8 mouse cellular contexts compared by ENCODE assay signal in the genomic region with DNA sequence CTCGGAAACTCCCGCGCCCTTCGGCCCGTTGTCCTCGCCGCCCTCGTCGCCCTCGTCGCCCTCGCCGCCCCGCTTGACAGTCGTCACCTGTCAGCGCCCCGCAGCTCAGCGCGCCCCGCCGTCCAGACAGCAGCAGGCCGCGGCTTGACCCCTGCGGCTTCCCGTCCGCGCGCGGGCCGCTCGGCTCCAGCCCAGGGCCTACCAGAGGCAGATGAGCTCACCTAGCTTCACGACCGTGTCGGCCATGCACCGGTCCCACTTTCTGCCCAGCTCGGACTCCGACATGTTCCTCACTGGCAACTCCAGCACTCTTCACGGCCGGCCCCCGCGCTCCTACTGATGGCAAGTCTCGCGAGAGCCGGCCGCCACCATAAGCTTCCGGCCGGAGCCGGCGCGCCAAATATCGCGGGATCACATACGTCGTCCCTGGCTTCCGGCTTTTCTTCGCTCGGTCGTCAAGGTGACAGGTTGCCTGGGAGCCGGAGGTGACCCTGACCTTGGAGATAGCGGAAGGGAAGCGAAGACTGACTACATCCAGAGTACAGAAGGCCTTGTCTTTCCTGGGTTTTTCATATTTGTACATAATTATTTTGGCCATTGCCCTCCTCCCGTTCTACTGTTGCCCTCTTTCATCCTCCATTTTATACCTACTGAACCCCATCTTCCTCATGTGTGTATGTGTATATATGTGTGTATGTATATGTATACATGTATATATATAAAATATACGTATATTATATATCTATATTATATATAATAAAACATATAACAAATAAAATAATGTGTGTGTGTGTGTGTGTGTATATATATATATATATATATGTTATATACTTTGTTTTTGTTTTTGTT. TPM values are rescaled to one million over a fixed set of nuclear protein-coding genes. Genes with fewer than 3 reads are reported as not detected.
DNase-seq lines count a peak whose midpoint lies in the region; ATAC-seq and TF ChIP-seq lines count a peak whose summit lies in the region.

Minos1 (minus strand) TSS at position 413 of the 849 bp plus-strand sequence.

- H3K4me3 ChIP-seq in gastrocnemius, adult 2 months, result peak within 1 kb of the TSS; percentile 99
- H3K4me3 ChIP-seq in hindbrain, postnatal 0 days (ENCODE audit: low read length), result peak within 1 kb of the TSS; percentile 100
- H3K4me3 ChIP-seq in left cerebral cortex, adult 2 months, result peak within 1 kb of the TSS; percentile 95

- TF ChIP-seq CTCF in gastrocnemius, adult 2 months (IDR thresholded peaks at IDR 0.05), result no peak
- TF ChIP-seq CTCF in hindbrain, postnatal 0 days (IDR thresholded peaks at IDR 0.05; ENCODE audit: low read depth), result no peak
- no peak for TF ChIP-seq CTCF in left cerebral cortex, adult 2 months (IDR thresholded peaks at IDR 0.05)

- H3K9ac ChIP-seq in hindbrain, postnatal 0 days (replicated peaks; ENCODE audit: low read length), result peak within 1 kb of the TSS; percentile 96

- peak; percentile 97 for ATAC-seq in common myeloid progenitor, adult 5-6 weeks (replicated peaks; ENCODE audit: low read depth, poor library complexity, severe bottlenecking)
- ATAC-seq in hindbrain, postnatal 0 days, result peak; percentile 99
- peak; percentile 98 for ATAC-seq in megakaryocyte, adult 5-6 weeks (ENCODE audit: poor library complexity, severe bottlenecking)

- H3K36me3 ChIP-seq in hindbrain, postnatal 0 days (ENCODE audit: insufficient read depth, low read length), result no peaks in the 10 kb centered on the region

- WGBS in hindbrain, postnatal 0 days, result under 1% methylated on average over 63 of the region's 63 CpGs

- H3K4me2 ChIP-seq in hindbrain, postnatal 0 days (ENCODE audit: low read depth, low read length), result peak within 1 kb of the TSS; percentile 79

- intact Hi-C loops in gastrocnemius, adult 2 months (cut with DNase I), result loop anchor here (5.0 kb wide), 1 partner anchor 61 kb away; the partner anchor contains the start of gene Capzb
- intact Hi-C loops in left cerebral cortex, adult 2 months (cut with DNase I), result loop anchor here (1.0 to 2.0 kb wide), 2 partner anchors 38 to 61 kb away; partner anchors contain the start of genes Capzb and Nbl1

- DNase-seq in ZHBTc4 (ENCODE audit: low read depth, low spot score), result peak; percentile 99
- peak; percentile 99 for DNase-seq in gastrocnemius, adult 2 months
- DNase-seq in hindbrain, postnatal 0 days (ENCODE audit: low spot score), result peak; percentile 99
- peak; percentile 96 to 97 for DNase-seq in left cerebral cortex, adult 2 months (ENCODE audit: extremely low spot score in 1 of 2, low spot score in 2 of 2)
- DNase-seq in right cerebral cortex, adult 2 months (ENCODE audit: low spot score in 2 of 2), result peak; percentile 99
- peak; percentile 98 for DNase-seq in urinary bladder, postnatal 14 days (ENCODE audit: low spot score)

- H3K9me3 ChIP-seq in hindbrain, postnatal 0 days (ENCODE audit: low read length), result no peaks in the 10 kb centered on the region

- H3K4me1 ChIP-seq in hindbrain, postnatal 0 days (ENCODE audit: insufficient read depth, low read length), result peaks cover 5% of the 10 kb centered on the region

- H3K27me3 ChIP-seq in hindbrain, postnatal 0 days (ENCODE audit: insufficient read depth, low read length), result no peaks in the 10 kb centered on the region

- peak within 1 kb of the TSS; percentile 96 for H3K27ac ChIP-seq in gastrocnemius, adult 2 months
- peak within 1 kb of the TSS; percentile 95 for H3K27ac ChIP-seq in hindbrain, postnatal 0 days
- peak within 1 kb of the TSS; percentile 98 for H3K27ac ChIP-seq in left cerebral cortex, adult 2 months

RNA-seq across cellular contexts. Expression of gene Minos1, which starts in this region (rescaled TPM):
- total RNA-seq in common myeloid progenitor, adult 5-6 weeks (2017), result 118 and 161 TPM in 2 replicates
- 100 to 1,000 TPM; 304 to 430 TPM for total RNA-seq in gastrocnemius, adult 2 months (2021)
- total RNA-seq in hindbrain, postnatal 0 days (2014; rRNA removed), result 17.1 and 19.1 TPM in 2 replicates
- 462 and 467 TPM in 2 replicates for polyA plus RNA-seq in hindbrain, postnatal 0 days (2015; fragmentation: Nextera tagmentation; extraction: Ambion mirVana)
- total RNA-seq in left cerebral cortex, adult 2 months (2021), result 100 to 1,000 TPM; 197 TPM
- 318 and 395 TPM in 2 replicates for total RNA-seq in megakaryocyte, adult 5-6 weeks (2015)
- total RNA-seq in megakaryocyte, adult 5-6 weeks (2017), result 120 and 123 TPM in 2 replicates

Comparison
In these comparisons a context has a peak if more than half of its experiments do, and no peak if none do; other contexts are left out.
1. Peak in every context shown above with its lines: DNase-seq, ATAC-seq, H3K4me3 ChIP-seq and H3K27ac ChIP-seq.